Mouse (Mus musculus) midbrain, postnatal 0 days (tissue): ENCODE results near the gene Snx6. TPM values are rescaled to one million over a fixed set of nuclear protein-coding genes. Genes with fewer than 3 reads are reported as not detected.

Experiments used
- ATAC-seq: fragments of 200-750 bp; cut with Nextera tagmentation; 2 replicates; pipeline ENCODE4 v1.8.0; 2017; ENCODE audit warnings: moderate number of reproducible peaks, mild to moderate bottlenecking, moderate TSS enrichment, moderate library complexity; ENCODE audit not compliant: low FRiP score
- DNase-seq: peaks from one replicate; pipeline ENCODE4 v3.0.0-alpha.2; 2015; ENCODE audit warnings: low spot score
- H3K27ac ChIP-seq: fragments of 300-500 bp; sonication (generic); 2 replicates; pipeline ENCODE4 v1.5.1; 2014; ENCODE audit warnings: low read depth, mild to moderate bottlenecking, low read length, mixed read lengths
- H3K27me3 ChIP-seq: fragments of 300-500 bp; sonication (generic); 2 replicates; pipeline ENCODE4 v1.6.1; 2014; ENCODE audit warnings: low read length, control low read depth, mixed read lengths; ENCODE audit not compliant: insufficient read depth
- H3K36me3 ChIP-seq: fragments of 300-500 bp; sonication (generic); 2 replicates; pipeline ENCODE4 v1.6.1; 2014; ENCODE audit warnings: low read length, control low read depth, mixed read lengths; ENCODE audit not compliant: insufficient read depth
- H3K4me1 ChIP-seq: fragments of 300-500 bp; sonication (generic); 2 replicates; pipeline ENCODE4 v1.6.1; 2014; ENCODE audit warnings: mild to moderate bottlenecking, control low read depth, antibody characterized with exemption, low read length, mixed read lengths; ENCODE audit not compliant: insufficient read depth
- H3K4me2 ChIP-seq: fragments of 300-500 bp; sonication (generic); 2 replicates; pipeline ENCODE4 v1.6.1; 2014; ENCODE audit warnings: low read depth, mild to moderate bottlenecking, low read length, mixed read lengths; ENCODE audit not compliant: poor library complexity, severe bottlenecking
- H3K4me3 ChIP-seq: fragments of 300-500 bp; sonication (generic); 2 replicates; pipeline ENCODE4 v1.5.1; 2014; ENCODE audit warnings: low read depth, mild to moderate bottlenecking, low read length, moderate library complexity
- H3K9ac ChIP-seq: fragments of 300-500 bp; sonication (generic); replicated peaks from 2 replicates; pipeline ENCODE4 v1.6.1; 2014; ENCODE audit warnings: mild to moderate bottlenecking, low read length, moderate library complexity, mixed read lengths; ENCODE audit not compliant: poor library complexity, severe bottlenecking
- H3K9me3 ChIP-seq: fragments of 300-500 bp; sonication (generic); 2 replicates; pipeline ENCODE4 v1.6.1; 2016; ENCODE audit warnings: low read length, control low read depth
- CTCF ChIP-seq: IDR thresholded peaks from 2 replicates; pipeline ENCODE4 v1.5.1; 2016; ENCODE audit warnings: antibody characterized with exemption, mild to moderate bottlenecking
- WGBS: fragments of 180-500 bp; shearing (Covaris S2); extraction: QIAGEN DNeasy Blood & Tissue Kit; methylation state at CpG from one replicate; pipeline ENCODE4 v1.1.7; 2014; 5-methylcytosine and 5-hydroxymethylcytosine counted together
- polyA plus RNA-seq: library from polyadenylated mRNA; unstranded; fragments of >200 nt; fragmentation: Nextera tagmentation; extraction: Ambion mirVana; gene quantifications from 2 replicates; pipeline ENCODE4 v1.2.1, GENCODE M21; 2015
- total RNA-seq: library from RNA; depleted of rRNA; stranded (reverse); fragments of >200 nt; gene quantifications from 2 replicates; pipeline ENCODE4 v1.2.3, GENCODE M21; 2014

Gene Snx6
- total and polyA plus RNA-seq, 2 experiments from 2014 or later = 76.8 to 141 TPM

DNA sequence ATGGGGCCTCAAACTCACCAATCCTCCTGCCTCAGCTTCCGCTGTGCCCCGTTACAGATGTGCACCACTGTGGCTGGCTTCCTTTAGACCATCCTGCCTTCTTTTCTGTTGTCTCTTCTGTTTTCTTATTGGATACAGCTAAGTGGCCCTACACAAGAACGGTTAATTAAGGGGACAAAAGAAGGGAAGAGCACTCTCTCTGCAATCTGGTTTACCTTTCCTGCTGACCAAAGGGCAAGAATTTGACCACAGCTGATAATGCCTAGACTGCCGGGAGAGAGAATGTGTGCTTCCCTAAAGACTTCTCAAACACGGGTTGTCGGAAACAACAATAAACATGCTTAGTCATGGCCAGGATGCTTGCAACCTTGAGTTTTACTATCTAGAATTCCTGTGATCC, 12.0 kb upstream of the Snx6 start:
- WGBS = 77% methylated on average over 6 of the region's 6 CpGs
- Histone ChIP-seq H3K36me3 (no peaks in the 10 kb centered on the region), H3K27ac (no peak overlapping the region), H3K4me3 (no peak overlapping the region), H3K9me3 (no peaks in the 10 kb centered on the region), H3K4me2 (no peak overlapping the region), H3K27me3 (no peaks in the 10 kb centered on the region), H3K9ac (no peak overlapping the region), H3K4me1 (no peaks in the 10 kb centered on the region)
- DNase-seq = no peak
- ATAC-seq = no peak
- no peak for TF ChIP-seq CTCF

DNA sequence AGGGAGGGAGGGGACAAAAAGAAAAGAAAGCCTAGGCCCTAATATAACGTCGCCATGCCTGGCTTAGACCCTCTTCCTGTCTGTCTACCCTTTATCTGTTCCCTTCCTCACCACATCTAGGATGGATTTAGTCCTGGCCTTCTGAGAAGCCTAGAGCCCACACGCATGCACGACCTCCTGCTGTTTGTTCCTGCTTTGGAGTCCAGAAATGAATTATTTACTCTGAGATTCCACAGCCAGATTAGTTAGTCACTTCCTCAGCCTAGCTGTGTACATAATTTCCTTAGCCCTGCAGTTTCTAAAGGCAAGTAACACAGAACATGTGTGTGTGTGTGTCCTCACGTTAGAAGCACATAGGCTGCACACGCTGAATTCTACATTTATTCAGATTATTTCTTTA, 10.6 kb upstream of the Snx6 start:
- ATAC-seq (no peak), DNase-seq (no peak)
- Histone ChIP-seq H3K27me3 (no peaks in the 10 kb centered on the region), H3K4me1 (no peaks in the 10 kb centered on the region), H3K9ac (no peak overlapping the region), H3K4me2 (no peak overlapping the region), H3K36me3 (no peaks in the 10 kb centered on the region), H3K9me3 (no peaks in the 10 kb centered on the region), H3K4me3 (no peak overlapping the region), H3K27ac (no peak overlapping the region)
- WGBS = 70% methylated on average over 6 of the region's 6 CpGs
- TF ChIP-seq CTCF = no peak

DNA sequence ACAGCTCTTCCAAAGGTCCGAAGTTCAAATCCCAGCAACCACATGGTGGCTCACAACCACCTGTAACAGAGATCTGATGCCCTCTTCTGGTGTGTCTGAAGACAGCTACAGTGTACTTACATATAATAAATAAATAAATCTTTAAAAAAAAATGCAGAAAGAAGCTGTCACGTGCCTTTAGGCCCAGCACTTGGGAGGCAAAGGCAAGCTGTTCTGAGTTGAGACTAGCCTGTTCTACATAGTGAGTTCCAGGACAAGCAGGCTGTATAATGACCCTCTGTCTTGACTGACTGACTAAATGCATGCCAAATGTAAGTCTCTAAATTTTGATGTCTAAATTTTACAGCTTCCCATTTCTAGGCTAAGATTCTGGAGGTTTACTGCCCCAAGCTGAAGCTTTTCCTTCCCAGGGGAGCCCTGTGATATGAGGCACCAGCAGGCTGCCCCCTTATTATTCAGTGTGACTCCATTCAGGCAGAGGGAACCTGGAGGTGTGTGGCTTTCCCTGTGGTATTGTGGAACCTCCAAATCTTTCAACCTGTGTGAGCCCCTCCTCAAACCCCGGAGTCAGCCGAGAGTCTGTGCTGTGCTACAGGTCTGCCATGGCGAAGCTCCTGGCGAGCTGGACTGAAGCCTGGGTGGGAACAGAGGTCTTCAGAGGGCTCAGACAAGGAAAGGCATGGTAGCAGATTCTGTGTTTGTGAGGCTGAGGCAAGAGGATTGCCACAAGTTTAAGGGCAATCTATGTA, 9.9 kb upstream of the Snx6 start:
- Histone ChIP-seq H3K27ac (no peak overlapping the region), H3K36me3 (no peaks in the 10 kb centered on the region), H3K4me3 (no peak overlapping the region), H3K4me1 (no peaks in the 10 kb centered on the region), H3K9me3 (no peaks in the 10 kb centered on the region), H3K4me2 (no peak overlapping the region), H3K27me3 (no peaks in the 10 kb centered on the region), H3K9ac (no peak overlapping the region)
- no peak for ATAC-seq
- no peak for TF ChIP-seq CTCF
- no peak for DNase-seq
- 81% methylated on average over 6 of the region's 6 CpGs for WGBS

DNA sequence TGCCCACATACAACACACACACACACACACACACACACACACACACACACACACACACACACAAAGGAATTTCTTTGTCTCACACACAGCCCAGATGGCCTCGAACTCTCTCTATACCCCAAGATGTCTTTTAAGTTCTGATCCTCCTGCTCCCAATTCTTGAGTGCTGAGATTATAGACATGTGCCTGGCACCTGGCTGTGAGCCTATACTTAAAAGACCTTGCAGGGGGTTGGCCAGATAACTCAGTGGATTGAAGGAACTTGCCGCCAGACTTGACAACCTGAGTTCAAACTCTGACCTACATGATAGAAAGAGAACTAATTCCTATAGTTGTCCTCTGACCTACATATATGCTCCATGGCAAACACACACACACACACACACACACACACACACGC, 8.0 kb upstream of the Snx6 start:
- no peaks in the 10 kb centered on the region for H3K27me3 ChIP-seq
- H3K36me3 ChIP-seq = no peaks in the 10 kb centered on the region
- no peak overlapping the region for H3K4me3 ChIP-seq
- H3K9me3 ChIP-seq = no peaks in the 10 kb centered on the region
- WGBS = 89% methylated on average over 3 of the region's 3 CpGs
- no peak for TF ChIP-seq CTCF
- DNase-seq (no peak), ATAC-seq (no peak)
- H3K9ac ChIP-seq = no peak overlapping the region
- no peak overlapping the region for H3K4me2 ChIP-seq
- H3K27ac ChIP-seq = no peak overlapping the region
- H3K4me1 ChIP-seq = no peaks in the 10 kb centered on the region

DNA sequence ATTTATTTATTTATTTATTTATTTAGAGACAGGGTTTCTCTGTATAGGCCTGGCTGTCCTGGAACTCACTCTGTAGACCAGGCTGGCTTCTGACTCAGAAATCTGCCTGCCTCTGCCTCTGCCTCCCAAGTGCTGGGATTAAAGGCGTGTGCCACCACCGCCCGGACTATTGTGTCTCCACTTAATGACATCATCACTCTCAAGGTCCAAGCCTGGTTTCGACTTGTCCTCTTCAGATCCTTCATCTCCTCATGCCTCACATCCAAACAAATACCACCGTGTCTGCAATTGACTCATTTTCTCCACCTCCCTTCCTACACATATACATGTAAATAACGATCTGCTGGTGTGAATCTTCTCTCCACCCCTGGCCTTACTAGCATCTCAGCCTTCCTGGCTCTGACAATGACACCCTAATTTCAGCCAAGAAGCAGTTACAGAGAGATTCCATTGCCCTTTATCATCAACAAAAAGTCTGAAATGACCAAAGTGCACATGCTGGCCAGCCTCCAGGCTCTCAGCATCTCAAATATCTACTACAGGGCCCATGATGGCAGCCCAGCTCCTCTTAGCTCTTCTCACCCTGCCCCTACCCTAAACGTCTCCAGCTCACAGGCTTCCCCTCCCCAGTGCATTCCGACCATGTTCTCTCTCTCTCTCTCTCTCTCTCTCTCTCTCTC, 1.2 kb upstream of the Snx6 start:
- H3K27ac ChIP-seq = no peak overlapping the region
- no peak overlapping the region for H3K4me3 ChIP-seq
- no peak for ATAC-seq
- no peak for DNase-seq
- no peak for TF ChIP-seq CTCF
- no peaks in the 10 kb centered on the region for H3K27me3 ChIP-seq
- 89% methylated on average over 8 of the region's 8 CpGs for WGBS
- H3K4me2 ChIP-seq = no peak overlapping the region
- H3K4me1 ChIP-seq = peaks cover 10% of the 10 kb centered on the region
- no peaks in the 10 kb centered on the region for H3K9me3 ChIP-seq
- no peaks in the 10 kb centered on the region for H3K36me3 ChIP-seq
- H3K9ac ChIP-seq = no peak overlapping the region

DNA sequence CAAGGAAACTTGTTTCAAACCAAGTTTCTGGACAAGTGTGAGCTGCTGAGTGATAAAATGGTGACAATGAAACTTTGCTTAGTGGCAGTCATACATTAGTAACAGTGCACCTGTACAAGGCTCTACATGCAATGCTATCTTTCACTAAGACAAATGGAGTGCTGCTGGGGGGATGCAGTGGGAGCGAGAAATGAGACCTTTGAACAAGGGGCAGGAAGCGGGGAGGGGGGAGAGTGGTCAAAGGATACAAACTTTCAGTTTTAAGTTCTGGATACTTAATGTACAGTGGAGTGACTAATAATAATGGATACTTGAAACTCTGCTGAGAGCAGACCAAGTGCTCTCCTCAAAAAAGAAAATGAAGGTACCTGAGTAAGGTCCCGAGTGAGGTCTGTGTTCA, 1.1 kb downstream of the Snx6 start:
- Histone ChIP-seq H3K27ac (no peak overlapping the region), H3K36me3 (no peaks in the 10 kb centered on the region), H3K9ac (peak overlapping the region; percentile 96), H3K4me2 (peak overlapping the region; percentile 59), H3K4me1 (peaks cover 10% of the 10 kb centered on the region), H3K4me3 (peak overlapping the region; percentile 98), H3K27me3 (no peaks in the 10 kb centered on the region), H3K9me3 (no peaks in the 10 kb centered on the region)
- DNase-seq (no peak), ATAC-seq (no peak)
- no peak for TF ChIP-seq CTCF
- WGBS = 29% methylated on average over 3 of the region's 3 CpGs
